Mouse (Mus musculus): Measurements from ENCODE around the gene Mefv.
"Not testable (repeated sequence)": the region's sequence is repeated elsewhere in the genome, so short reads cannot be mapped to it uniquely, and the experiment has no call there.

Mefv gene

DNA sequence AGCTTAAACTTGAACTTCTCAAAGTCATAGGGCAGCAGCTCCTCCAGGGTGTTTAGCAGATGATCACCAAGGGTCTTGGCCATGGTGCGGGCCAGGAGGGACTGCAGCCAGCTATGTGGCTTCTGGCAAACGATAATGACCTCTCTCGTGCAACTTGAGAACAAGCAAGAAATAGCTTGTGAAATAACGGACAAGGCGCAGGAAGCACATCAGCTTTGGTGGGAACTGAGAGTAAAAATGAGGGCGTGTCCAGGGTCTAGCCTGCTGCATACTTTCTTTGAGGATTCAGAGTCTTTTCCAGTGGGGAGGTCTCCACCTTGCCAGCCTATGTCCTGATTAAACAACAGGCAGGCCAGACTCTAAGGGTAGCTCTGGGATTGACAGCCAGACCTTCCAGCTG is at the start of gene Mefv:
TSS of gene Mefv (minus strand) at position 118 of the 400 bp plus-strand sequence.
- DNase-seq (ENCODE audit: low read depth, low spot score): no peak

GRCm38 (mm10) chr16:3748976-3749375 is 31.1 kb upstream of the Mefv start:
- DNase-seq (ENCODE audit: low read depth, low spot score): no peak

GRCm38 (mm10) chr16:3745656-3746055 is 27.8 kb upstream of the Mefv start:
- DNase-seq (ENCODE audit: low read depth, low spot score): no peak

DNA sequence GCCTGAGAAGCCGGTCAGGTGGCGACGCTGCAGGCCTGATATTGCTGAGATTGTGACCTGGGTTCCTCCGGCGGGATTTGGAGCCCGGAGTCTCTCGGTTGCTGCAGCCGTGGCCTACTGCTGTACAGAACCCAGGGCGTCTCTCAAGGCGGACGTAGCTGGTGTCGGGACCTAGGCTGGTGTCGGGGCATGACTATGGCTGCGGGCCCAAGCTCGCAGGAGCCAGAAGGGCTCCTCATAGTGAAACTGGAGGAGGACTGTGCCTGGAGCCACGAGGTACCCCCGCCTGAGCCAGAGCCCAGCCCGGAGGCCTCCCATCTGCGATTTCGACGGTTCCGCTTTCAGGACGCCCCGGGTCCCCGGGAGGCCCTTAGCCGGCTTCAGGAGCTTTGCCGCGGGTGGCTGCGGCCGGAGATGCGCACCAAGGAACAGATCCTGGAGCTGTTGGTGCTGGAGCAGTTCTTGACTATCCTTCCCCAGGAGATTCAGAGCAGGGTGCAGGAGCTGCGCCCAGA is 26.3 kb upstream of the Mefv start:
- no peak for DNase-seq (ENCODE audit: low read depth, low spot score)

GRCm38 (mm10) chr16:3743503-3744185 is 25.7 kb upstream of the Mefv start, which contains the start of gene Zfp263:
Gene Zfp263 (plus strand): TSS chr16:3744093.
- DNase-seq (ENCODE audit: low read depth, low spot score): peak; percentile 98

DNA sequence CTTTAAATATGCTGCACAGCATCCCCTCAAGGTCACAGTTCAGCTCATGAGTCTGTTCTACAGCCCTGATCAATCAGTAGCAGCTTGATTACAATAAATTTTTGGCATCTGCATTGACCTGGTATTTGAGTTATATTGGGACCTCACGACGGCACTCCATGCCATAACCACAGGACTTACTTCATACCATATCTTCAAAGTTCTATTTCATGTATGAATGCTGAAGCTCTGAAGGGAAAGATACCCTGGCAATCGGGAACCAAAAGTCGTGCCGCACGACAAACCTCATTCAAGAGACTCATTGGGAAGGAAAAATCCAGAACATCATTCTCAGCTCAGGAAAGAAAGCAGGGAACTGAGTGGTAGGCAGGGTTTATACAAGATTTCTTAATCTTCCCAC is 24.6 kb upstream of the Mefv start:
- DNase-seq (ENCODE audit: low read depth, low spot score): no peak

- DNase-seq (ENCODE audit: low read depth, low spot score): no peak
Measured at GRCm38 (mm10) chr16:3733198-3733732, 15.4 kb upstream of the Mefv start.

DNA sequence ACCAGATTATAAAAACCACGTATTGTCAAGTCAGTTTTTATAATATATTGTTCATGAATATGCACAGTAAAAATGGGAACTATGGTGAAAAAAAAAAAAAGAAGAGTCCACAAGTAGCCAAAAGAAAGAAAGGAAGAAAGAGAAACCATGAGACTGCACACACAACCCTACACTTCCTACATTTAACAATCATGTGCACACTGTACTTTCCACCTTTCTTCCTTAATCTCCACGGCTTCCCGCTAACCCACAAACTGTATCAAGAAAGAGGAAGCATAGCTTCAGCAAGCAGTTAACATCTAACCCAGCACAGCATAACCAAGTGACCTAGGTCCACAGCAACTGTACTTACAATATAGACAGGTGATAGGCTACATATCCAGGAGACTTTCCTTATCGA is 14.7 kb upstream of the Mefv start:
- no peak for DNase-seq (ENCODE audit: low read depth, low spot score)

DNA sequence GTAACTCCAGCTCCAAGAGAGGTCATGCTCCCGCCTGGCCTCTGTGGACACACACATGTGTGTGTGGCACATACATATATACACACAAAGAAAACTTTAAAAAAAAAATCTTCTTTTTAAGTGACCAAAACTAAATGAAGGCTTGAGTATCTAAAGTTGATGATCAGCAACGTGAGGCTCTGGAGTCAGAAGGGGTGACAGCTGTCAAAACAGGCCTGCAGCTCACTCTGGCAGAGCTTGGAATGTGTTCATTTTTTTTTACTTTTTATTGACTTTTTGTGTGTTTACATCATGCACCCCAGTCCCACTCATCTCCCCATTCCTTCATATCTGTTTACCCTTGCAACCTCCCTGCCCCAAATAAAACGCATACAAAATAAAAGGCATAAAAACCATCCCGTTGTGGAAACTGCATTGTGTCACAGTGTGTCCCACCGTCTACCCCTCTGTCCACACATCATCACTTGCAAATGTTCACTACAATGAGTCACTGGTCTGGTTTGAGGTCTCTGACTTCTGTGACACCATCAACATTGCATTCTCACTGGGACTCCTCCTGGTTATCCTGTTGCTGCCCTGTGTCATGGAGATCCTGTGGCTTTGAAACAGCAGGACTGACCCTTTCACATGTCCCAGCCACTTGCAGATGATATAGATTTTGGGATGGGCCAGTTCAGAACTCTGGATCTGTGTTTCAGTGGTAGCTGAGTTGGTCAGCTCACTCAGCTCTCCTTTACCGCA is 10.3 kb upstream of the Mefv start:
- DNase-seq (ENCODE audit: low read depth, low spot score): no peak

DNA sequence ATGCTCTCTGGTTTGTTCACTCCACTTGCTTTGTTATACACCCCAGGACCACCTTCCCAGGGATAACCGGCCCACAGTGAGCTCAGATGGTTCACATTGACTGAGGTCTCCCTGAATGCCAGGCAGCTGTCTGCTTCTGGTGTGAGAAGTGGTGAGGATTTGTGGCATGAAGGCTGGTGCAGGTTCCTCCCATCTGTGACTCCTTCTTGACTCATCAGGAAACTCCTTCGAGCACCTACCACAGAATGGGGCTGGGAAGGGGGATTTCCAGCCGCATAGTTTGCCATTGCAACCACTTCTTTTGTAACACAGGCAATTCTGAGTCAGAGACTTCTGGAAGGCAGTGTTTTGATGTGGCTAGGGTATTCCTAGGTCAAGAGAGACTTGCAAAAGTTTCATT is 5.3 kb upstream of the Mefv start:
- DNase-seq (ENCODE audit: low read depth, low spot score): peak; percentile 62

GRCm38 (mm10) chr16:3714731-3715130 is 3.2 kb downstream of the Mefv start:
- DNase-seq (ENCODE audit: low read depth, low spot score): no peak

- DNase-seq (ENCODE audit: low read depth, low spot score): no peak
Measured at GRCm38 (mm10) chr16:3706680-3707079, 11.2 kb downstream of the Mefv start.

GRCm38 (mm10) chr16:3700893-3701292 is 17.0 kb downstream of the Mefv start:
- no peak for DNase-seq (ENCODE audit: low read depth, low spot score)

- no peak for DNase-seq (ENCODE audit: low read depth, low spot score)
Measured at GRCm38 (mm10) chr16:3699281-3699680, 18.6 kb downstream of the Mefv start.

DNA sequence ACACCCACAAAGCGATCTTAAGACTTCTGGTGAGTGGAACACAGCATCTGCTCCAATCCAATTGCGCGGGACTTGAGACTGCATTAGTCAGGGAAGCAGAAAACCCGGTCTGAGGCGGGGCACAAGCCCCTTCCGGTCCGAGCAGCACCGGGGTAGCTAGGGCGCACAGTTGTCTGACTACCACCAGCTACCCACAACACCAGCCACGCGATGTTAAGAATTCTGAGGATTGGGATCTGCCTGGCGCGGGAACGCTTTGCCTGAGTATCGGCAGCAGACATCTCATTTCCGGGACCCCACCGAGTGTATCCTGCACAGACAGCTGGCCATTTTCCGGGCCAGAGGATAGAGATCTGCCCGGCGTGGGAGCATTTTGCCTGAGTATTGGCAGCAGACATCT is 28.3 kb downstream of the Mefv start:
- DNase-seq (ENCODE audit: low read depth, low spot score): not testable (repeated sequence)

All from CD4-positive, CD25-positive, alpha-beta regulatory T cell, adult 2 months (primary cell).